Mouse (Mus musculus) E14TG2a.4 (cell line): ENCODE data around the gene Wdr49.

ENCODE experiments used
- CTCF ChIP-seq: conservative IDR thresholded peaks from 2 replicates; pipeline ENCODE4 v1.5.1; 2014; ENCODE audit warnings: low read length
- NANOG ChIP-seq: IDR thresholded peaks from 2 replicates; pipeline ENCODE4 v1.6.1; 2014; ENCODE audit warnings: borderline replicate concordance, low read length, mixed read lengths

- TF ChIP-seq CTCF (no peak), NANOG (no peak)
Measured at GRCm38 (mm10) chr3:75381776-75382175, 100.2 kb downstream of the Wdr49 start.
